Mouse (Mus musculus): ENCODE results near the gene Cpsf4.
"Not testable (repeated sequence)": the region's sequence is repeated elsewhere in the genome, so short reads cannot be mapped to it uniquely, and the experiment has no call there.

The Cpsf4 gene

DNA sequence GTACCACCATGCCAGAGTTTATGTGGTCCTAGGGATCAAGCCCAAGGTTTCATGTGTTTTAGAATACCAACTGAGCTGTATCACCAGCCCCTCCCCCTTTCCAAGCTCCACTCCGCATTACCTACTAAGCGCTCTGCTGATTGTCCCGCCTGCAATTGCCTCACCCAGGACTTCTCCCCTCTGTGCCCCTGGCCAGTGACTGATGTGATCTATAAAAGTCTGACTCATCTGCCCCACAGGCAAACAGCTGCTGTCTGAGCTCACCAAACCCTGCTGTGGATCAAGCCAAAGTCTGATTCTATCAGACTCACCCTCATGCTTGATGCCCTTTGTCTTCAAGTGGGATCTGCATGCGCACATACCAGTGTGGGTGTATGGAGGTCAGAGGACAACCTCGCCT, 55.8 kb downstream of the Cpsf4 start:
- DNase-seq (ENCODE audit: low spot score): no peak

GRCm38 (mm10) chr5:145223395-145223794, 56.4 kb downstream of the Cpsf4 start:
- no peak for DNase-seq (ENCODE audit: low spot score)

- no peak for DNase-seq (ENCODE audit: low spot score)
Measured at GRCm38 (mm10) chr5:145226453-145226852, 59.4 kb downstream of the Cpsf4 start.

GRCm38 (mm10) chr5:145229283-145229682, 62.3 kb downstream of the Cpsf4 start:
- not testable (repeated sequence) for DNase-seq (ENCODE audit: low spot score)

DNA sequence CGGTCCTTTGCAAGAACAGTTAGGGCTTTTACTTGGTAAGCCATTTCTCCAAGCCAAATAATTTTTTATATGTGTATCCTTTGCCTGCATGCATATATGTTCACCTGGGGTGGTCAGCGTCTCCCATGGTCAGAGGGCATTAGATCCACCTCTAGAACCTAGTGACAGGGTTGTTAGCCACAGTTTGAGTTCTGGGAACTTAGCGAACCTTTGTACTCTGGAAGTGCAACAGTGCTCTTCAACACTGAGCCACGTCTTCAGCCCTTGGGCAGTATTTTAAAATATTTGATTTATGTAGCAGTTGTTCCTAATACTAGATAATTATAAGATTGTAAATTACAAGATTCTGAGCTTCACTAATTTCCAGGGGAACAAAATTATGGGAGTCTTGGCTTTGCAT, 63.6 kb downstream of the Cpsf4 start:
- no peak for DNase-seq (ENCODE audit: low spot score)

- DNase-seq (ENCODE audit: low spot score): peak; percentile 95
Measured at GRCm38 (mm10) chr5:145231367-145231871, 64.4 kb downstream of the Cpsf4 start, which contains the start of gene Zfp655. Zfp655 (plus strand) TSS chr5:145231715.

Data from urinary bladder, postnatal 25 days (tissue).